Mouse (Mus musculus) heart, embryonic 11.5 days (tissue): ENCODE measurements around the gene Abhd12. TPM values are rescaled to one million over a fixed set of nuclear protein-coding genes. Genes with fewer than 3 reads are reported as not detected.

ENCODE experiments used
- ATAC-seq: fragments of 200-750 bp; cut with Nextera tagmentation; replicated peaks from 2 replicates; pipeline ENCODE4 v1.8.0; 2017; ENCODE audit warnings: moderate library complexity; ENCODE audit not compliant: insufficient number of reproducible peaks, low FRiP score, low TSS enrichment
- H3K27ac ChIP-seq: fragments of 300-500 bp; sonication (generic); 2 replicates; pipeline ENCODE4 v1.5.1; 2014; ENCODE audit warnings: mild to moderate bottlenecking, low read depth, low read length
- H3K27me3 ChIP-seq: fragments of 300-500 bp; sonication (generic); 2 replicates; pipeline ENCODE4 v1.6.1; 2014; ENCODE audit warnings: mild to moderate bottlenecking, low read length, mixed read lengths; ENCODE audit not compliant: control insufficient read depth, insufficient read depth
- H3K36me3 ChIP-seq: fragments of 300-500 bp; sonication (generic); 2 replicates; pipeline ENCODE4 v1.6.1; 2014; ENCODE audit warnings: mild to moderate bottlenecking, low read length, moderate library complexity, mixed read lengths; ENCODE audit not compliant: control insufficient read depth, insufficient read depth
- H3K4me1 ChIP-seq: fragments of 300-500 bp; sonication (generic); 2 replicates; pipeline ENCODE4 v1.6.1; 2014; ENCODE audit warnings: low read length; ENCODE audit not compliant: control insufficient read depth, insufficient read depth
- H3K4me2 ChIP-seq: fragments of 300-500 bp; sonication (generic); 2 replicates; pipeline ENCODE4 v1.6.1; 2014; ENCODE audit warnings: mild to moderate bottlenecking, moderate library complexity
- H3K4me3 ChIP-seq: fragments of 300-500 bp; sonication (generic); 2 replicates; pipeline ENCODE4 v1.5.1; 2014; ENCODE audit warnings: low read depth, low read length
- H3K9ac ChIP-seq: fragments of 300-500 bp; sonication (generic); 2 replicates; pipeline ENCODE4 v1.6.1; 2014; ENCODE audit warnings: mild to moderate bottlenecking, low read depth, low read length, moderate library complexity
- H3K9me3 ChIP-seq: fragments of 300-500 bp; sonication (generic); replicated peaks from 2 replicates; pipeline ENCODE4 v1.6.1; 2016; ENCODE audit warnings: low read length; ENCODE audit not compliant: control insufficient read depth
- WGBS: fragments of 180-500 bp; shearing (Covaris S2); extraction: QIAGEN DNeasy Blood & Tissue Kit; methylation state at CpG from one replicate; pipeline ENCODE4 v1.1.7; 2014; ENCODE audit not compliant: insufficient replicate concordance; 5-methylcytosine and 5-hydroxymethylcytosine counted together
- polyA plus RNA-seq: library from polyadenylated mRNA; unstranded; fragments of >200 nt; fragmentation: Nextera tagmentation; extraction: Ambion mirVana; gene quantifications from 2 replicates; pipeline ENCODE4 v1.2.1, GENCODE M21; 2014

Gene Abhd12
- polyA plus RNA-seq, 1 experiment from 2014 or later = 49.2 TPM

- Histone ChIP-seq H3K9ac (no peak overlapping the region), H3K27me3 (no peaks in the 10 kb centered on the region), H3K9me3 (no peaks in the 10 kb centered on the region), H3K36me3 (no peaks in the 10 kb centered on the region), H3K27ac (no peak overlapping the region), H3K4me3 (no peak overlapping the region), H3K4me2 (no peak overlapping the region), H3K4me1 (0 out of 2 replicates have a peak, but pooled peaks cover 6% of the 10 kb centered on the region)
- ATAC-seq = 0 out of 2 replicates have a peak, but pooled peaks have one; percentile 29
- 85% methylated on average over 8 of the region's 8 CpGs for WGBS
Observed at GRCm38 (mm10) chr2:150884075-150884778, 20.3 kb downstream of the Abhd12 start.

GRCm38 (mm10) chr2:150877561-150877960, 27.0 kb downstream of the Abhd12 start:
- no peaks in the 10 kb centered on the region for H3K36me3 ChIP-seq
- H3K4me1 ChIP-seq = no peaks in the 10 kb centered on the region
- no peak overlapping the region for H3K4me3 ChIP-seq
- H3K9ac ChIP-seq = no peak overlapping the region
- no peak overlapping the region for H3K27ac ChIP-seq
- 88% methylated on average over 4 of the region's 4 CpGs for WGBS
- no peaks in the 10 kb centered on the region for H3K9me3 ChIP-seq
- no peak overlapping the region for H3K4me2 ChIP-seq
- ATAC-seq = no peak
- H3K27me3 ChIP-seq = no peaks in the 10 kb centered on the region

DNA sequence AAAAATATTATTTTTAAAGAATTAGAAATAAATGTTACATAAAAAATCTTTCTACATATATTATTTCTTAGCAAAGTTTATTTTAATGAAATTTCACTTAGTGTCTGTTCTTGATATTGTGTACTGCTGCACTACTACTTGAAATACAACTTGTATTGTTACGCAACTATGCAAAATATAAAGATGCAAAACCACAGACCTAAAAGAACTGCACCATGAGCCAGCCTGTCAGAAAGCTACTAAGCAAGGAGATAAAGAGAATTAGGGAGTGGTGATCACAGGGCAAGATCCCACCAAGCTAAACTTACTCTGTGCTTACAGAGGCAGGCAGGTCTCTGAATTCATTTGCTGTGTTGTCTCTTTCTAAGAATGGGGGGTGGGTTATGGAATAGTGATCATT, 29.3 kb downstream of the Abhd12 start:
- Histone ChIP-seq H3K9me3 (no peaks in the 10 kb centered on the region), H3K27me3 (no peaks in the 10 kb centered on the region), H3K27ac (no peak overlapping the region), H3K9ac (no peak overlapping the region), H3K4me2 (no peak overlapping the region), H3K4me1 (no peaks in the 10 kb centered on the region), H3K36me3 (no peaks in the 10 kb centered on the region), H3K4me3 (no peak overlapping the region)
- WGBS = 90% methylated on average over 1 of the region's 1 CpGs
- no peak for ATAC-seq

GRCm38 (mm10) chr2:150874508-150874907, 30.0 kb downstream of the Abhd12 start:
- no peak overlapping the region for H3K27ac ChIP-seq
- H3K36me3 ChIP-seq = no peaks in the 10 kb centered on the region
- WGBS = 73% methylated on average over 1 of the region's 1 CpGs
- H3K4me2 ChIP-seq = no peak overlapping the region
- no peak for ATAC-seq
- H3K4me1 ChIP-seq = no peaks in the 10 kb centered on the region
- no peak overlapping the region for H3K9ac ChIP-seq
- H3K4me3 ChIP-seq = no peak overlapping the region
- no peaks in the 10 kb centered on the region for H3K9me3 ChIP-seq
- no peaks in the 10 kb centered on the region for H3K27me3 ChIP-seq

DNA sequence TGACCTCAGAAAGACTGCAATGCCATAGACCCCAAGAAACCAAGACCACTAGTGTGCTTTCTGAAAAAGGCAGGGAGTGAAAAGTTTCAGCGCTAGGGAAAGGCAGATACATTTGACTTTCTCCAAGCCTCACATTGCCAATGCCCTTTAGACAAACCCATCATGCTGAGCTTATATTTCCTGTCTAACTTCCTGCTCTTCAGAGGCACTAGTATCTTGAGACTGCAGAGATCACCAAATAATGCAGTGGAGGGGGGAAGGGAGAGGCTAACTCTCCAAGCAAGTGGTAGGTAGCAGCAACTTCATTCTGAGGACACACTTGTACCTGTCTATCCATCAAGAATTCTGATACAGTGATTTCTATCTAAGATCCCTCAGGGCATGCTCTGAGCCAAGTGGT, 35.1 kb downstream of the Abhd12 start:
- Histone ChIP-seq H3K9me3 (no peaks in the 10 kb centered on the region), H3K4me3 (no peak overlapping the region), H3K4me1 (no peaks in the 10 kb centered on the region), H3K9ac (no peak overlapping the region), H3K4me2 (no peak overlapping the region), H3K27ac (no peak overlapping the region), H3K36me3 (no peaks in the 10 kb centered on the region), H3K27me3 (no peaks in the 10 kb centered on the region)
- ATAC-seq = no peak; the same call in 1 of the 2 replicates
- 81% methylated on average over 1 of the region's 1 CpGs for whole genome bisulfite sequencing

- H3K9ac ChIP-seq = no peak overlapping the region
- no peaks in the 10 kb centered on the region for H3K9me3 ChIP-seq
- no peaks in the 10 kb centered on the region for H3K27me3 ChIP-seq
- no peaks in the 10 kb centered on the region for H3K4me1 ChIP-seq
- ATAC-seq = no peak
- H3K27ac ChIP-seq = no peak overlapping the region
- H3K4me3 ChIP-seq = no peak overlapping the region
- no peaks in the 10 kb centered on the region for H3K36me3 ChIP-seq
- 83% methylated on average over 2 of the region's 2 CpGs for WGBS
- H3K4me2 ChIP-seq = no peak overlapping the region
Observed at GRCm38 (mm10) chr2:150867021-150867420, 37.5 kb downstream of the Abhd12 start.

- no peaks in the 10 kb centered on the region for H3K27me3 ChIP-seq
- no peak for ATAC-seq
- H3K27ac ChIP-seq = no peak overlapping the region
- WGBS = 87% methylated on average over 2 of the region's 2 CpGs
- H3K9me3 ChIP-seq = no peaks in the 10 kb centered on the region
- no peak overlapping the region for H3K4me3 ChIP-seq
- no peak overlapping the region for H3K4me2 ChIP-seq
- H3K4me1 ChIP-seq = no peaks in the 10 kb centered on the region
- H3K9ac ChIP-seq = no peak overlapping the region
- no peaks in the 10 kb centered on the region for H3K36me3 ChIP-seq
Observed at GRCm38 (mm10) chr2:150861128-150861527, 43.4 kb downstream of the Abhd12 start.

- Histone ChIP-seq H3K27me3 (no peaks in the 10 kb centered on the region), H3K9me3 (no peaks in the 10 kb centered on the region), H3K4me3 (no peak overlapping the region), H3K36me3 (no peaks in the 10 kb centered on the region), H3K4me2 (no peak overlapping the region), H3K9ac (no peak overlapping the region), H3K27ac (no peak overlapping the region), H3K4me1 (no peaks in the 10 kb centered on the region)
- no peak for ATAC-seq
- 80% methylated on average over 11 of the region's 11 CpGs for WGBS
Observed at GRCm38 (mm10) chr2:150859709-150860470, 44.7 kb downstream of the Abhd12 start.
